Mouse (Mus musculus) erythroblast, embryonic 14.5 days (primary cell): Measurements from ENCODE around the gene Slc25a21. TPM values are rescaled to one million over a fixed set of nuclear protein-coding genes. Genes with fewer than 3 reads are reported as not detected.

Experiments used
- H3K27me3 ChIP-seq: 2 replicates; pipeline ENCODE4 v1.6.1; 2012; ENCODE audit warnings: inconsistent platforms; ENCODE audit not compliant: control insufficient read depth
- H3K36me3 ChIP-seq: 2 replicates; pipeline ENCODE4 v1.6.1; 2012; ENCODE audit warnings: mild to moderate bottlenecking, inconsistent platforms; ENCODE audit not compliant: control insufficient read depth
- H3K4me1 ChIP-seq: 2 replicates; pipeline ENCODE4 v1.6.1; 2012; ENCODE audit warnings: inconsistent platforms; ENCODE audit not compliant: control insufficient read depth
- H3K4me3 ChIP-seq: replicated peaks from 2 replicates; pipeline ENCODE3; 2012; ENCODE audit warnings: moderate library complexity, mild to moderate bottlenecking, inconsistent platforms
- H3K9me3 ChIP-seq: 2 replicates; pipeline ENCODE4 v1.6.1; 2012; ENCODE audit warnings: low read length, inconsistent platforms, mixed read lengths; ENCODE audit not compliant: control insufficient read depth
- GATA1 ChIP-seq: IDR thresholded peaks from 2 replicates; pipeline ENCODE4 v1.6.1; 2012; ENCODE audit warnings: low read length, inconsistent platforms, mixed read lengths
- TAL1 ChIP-seq: IDR thresholded peaks from 3 replicates; pipeline ENCODE4 v1.6.1; 2012; ENCODE audit warnings: low read length, inconsistent platforms, mixed read lengths
- polyA plus RNA-seq: library from polyadenylated mRNA; stranded (reverse); fragments of >175 nt; gene quantifications from 2 replicates; pipeline ENCODE4 v1.2.3, GENCODE M21; 2012

Slc25a21 gene
- polyA plus RNA-seq, 1 experiment, result 5.0 TPM

DNA sequence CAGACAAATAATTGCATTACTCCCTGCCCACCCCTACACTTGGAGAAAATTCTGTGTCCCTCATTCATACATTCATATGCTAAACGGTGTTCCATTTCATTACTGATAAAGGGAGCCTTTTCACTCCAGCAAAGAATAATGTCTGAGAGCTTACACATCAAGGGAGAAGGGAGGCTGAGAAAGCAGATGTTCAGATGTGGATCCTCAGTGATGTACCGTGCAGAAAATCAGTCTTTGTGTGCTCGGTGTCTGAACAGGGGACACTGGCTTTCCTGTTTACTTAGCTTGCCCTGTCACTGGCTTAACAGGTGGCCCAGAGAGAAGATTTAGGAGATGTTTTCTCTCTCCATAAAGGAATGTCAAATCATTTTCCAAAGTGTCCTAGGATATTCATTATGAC lies 112.8 kb downstream of the Slc25a21 start:
- TF ChIP-seq TAL1 (no peak), GATA1 (no peak)

DNA sequence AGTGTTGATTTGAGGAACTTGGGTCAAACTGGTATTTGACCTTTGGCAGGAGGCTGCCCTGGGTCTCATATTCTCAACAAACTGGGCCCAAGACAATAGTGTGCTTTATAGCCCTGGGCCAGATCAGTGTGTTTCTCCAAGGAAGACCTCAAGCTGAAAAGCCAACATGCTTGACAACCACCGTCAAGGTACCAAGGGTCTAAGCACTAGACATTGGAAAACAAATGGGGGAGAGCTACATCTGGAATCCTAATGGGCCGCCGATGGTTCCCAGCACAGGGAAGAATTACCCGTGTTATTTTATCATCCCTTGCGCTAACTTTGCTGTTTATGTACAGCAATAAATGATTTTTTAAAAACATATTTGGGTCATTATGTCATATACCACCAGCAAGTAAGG lies 113.7 kb downstream of the Slc25a21 start:
- H3K27me3 ChIP-seq, result no peaks in the 10 kb centered on the region
- no peak overlapping the region for H3K4me3 ChIP-seq
- no peaks in the 10 kb centered on the region for H3K9me3 ChIP-seq
- H3K4me1 ChIP-seq, result no peaks in the 10 kb centered on the region
- TF ChIP-seq GATA1, result no peak
- no peak for TF ChIP-seq TAL1
- H3K36me3 ChIP-seq, result no peaks in the 10 kb centered on the region; the same call in 1 of the 2 replicates

More for the DNA sequence above, 112.8 kb downstream of the Slc25a21 start:
- H3K36me3 ChIP-seq, result no peaks in the 10 kb centered on the region
- H3K9me3 ChIP-seq, result no peaks in the 10 kb centered on the region
- H3K27me3 ChIP-seq, result no peaks in the 10 kb centered on the region
- no peaks in the 10 kb centered on the region for H3K4me1 ChIP-seq
- no peak overlapping the region for H3K4me3 ChIP-seq

GRCm38 (mm10) chr12:57076606-57077005 lies 120.7 kb downstream of the Slc25a21 start:
- Histone ChIP-seq H3K4me1 (no peaks in the 10 kb centered on the region), H3K4me3 (no peak overlapping the region), H3K36me3 (peaks cover 2% of the 10 kb centered on the region), H3K9me3 (no peaks in the 10 kb centered on the region), H3K27me3 (no peaks in the 10 kb centered on the region)
- TF ChIP-seq TAL1 (no peak), GATA1 (no peak)

DNA sequence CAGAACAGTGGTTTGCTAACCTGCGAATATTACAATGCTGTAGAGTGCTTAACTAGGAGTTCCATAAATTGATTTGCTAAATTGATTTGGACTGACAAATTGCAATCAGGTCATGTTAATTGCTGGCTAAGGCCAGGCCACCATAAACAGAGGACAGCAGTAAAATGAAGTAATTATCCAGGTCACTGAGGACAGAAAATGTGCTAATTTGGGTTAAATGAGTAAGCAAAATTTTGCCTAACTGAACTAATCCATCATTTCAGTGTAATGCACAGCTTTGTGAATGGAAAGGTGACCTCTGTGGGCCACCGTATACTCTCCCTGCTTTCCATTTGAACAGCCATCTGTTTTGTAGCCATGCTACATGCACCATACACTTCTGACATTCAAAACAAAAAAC lies 124.7 kb downstream of the Slc25a21 start:
- no peaks in the 10 kb centered on the region for H3K9me3 ChIP-seq
- H3K4me1 ChIP-seq, result peaks cover 3% of the 10 kb centered on the region
- no peaks in the 10 kb centered on the region for H3K27me3 ChIP-seq
- no peak for TF ChIP-seq GATA1
- TF ChIP-seq TAL1, result no peak
- H3K36me3 ChIP-seq, result peaks cover 1% of the 10 kb centered on the region; the same call in 1 of the 2 replicates
- no peak overlapping the region for H3K4me3 ChIP-seq

- Histone ChIP-seq H3K9me3 (no peaks in the 10 kb centered on the region), H3K27me3 (no peaks in the 10 kb centered on the region)
- TF ChIP-seq GATA1 (no peak), TAL1 (no peak)
Measured at GRCm38 (mm10) chr12:57068607-57069006, 128.7 kb downstream of the Slc25a21 start.

DNA sequence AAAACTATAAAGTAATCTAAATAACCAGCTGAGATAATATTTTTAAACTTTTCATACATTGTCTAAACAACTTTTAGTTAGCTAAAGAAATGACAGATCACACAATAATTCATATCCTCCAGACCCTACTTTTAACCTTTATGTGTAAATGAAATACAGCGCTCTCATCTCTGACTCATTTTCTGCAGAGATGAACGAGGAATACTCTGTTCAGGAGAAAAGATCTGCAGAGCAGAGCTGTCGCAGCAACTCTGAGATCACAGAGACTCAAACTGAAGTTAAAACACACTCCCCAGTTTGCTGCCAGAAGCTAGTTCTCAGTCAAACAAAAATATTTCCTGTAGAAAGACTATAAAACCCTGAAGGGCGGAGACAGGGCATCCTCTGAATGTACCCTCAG lies 177.5 kb downstream of the Slc25a21 start:
- peaks cover 4% of the 10 kb centered on the region for H3K4me1 ChIP-seq

More at GRCm38 (mm10) chr12:57068607-57069006, 128.7 kb downstream of the Slc25a21 start:
- H3K4me3 ChIP-seq, result no peak overlapping the region
- peaks cover 3% of the 10 kb centered on the region for H3K4me1 ChIP-seq
- no peaks in the 10 kb centered on the region for H3K36me3 ChIP-seq

GRCm38 (mm10) chr12:57016845-57017244 lies 180.4 kb downstream of the Slc25a21 start:
- TF ChIP-seq TAL1 (no peak), GATA1 (no peak)
- H3K27me3 ChIP-seq, result no peaks in the 10 kb centered on the region
- H3K4me3 ChIP-seq, result no peak overlapping the region
- H3K9me3 ChIP-seq, result no peaks in the 10 kb centered on the region
- peaks cover 4% of the 10 kb centered on the region for H3K4me1 ChIP-seq
- peaks cover 8% of the 10 kb centered on the region for H3K36me3 ChIP-seq

More for the DNA sequence above, 177.5 kb downstream of the Slc25a21 start:
- peaks cover 6% of the 10 kb centered on the region for H3K36me3 ChIP-seq
- TF ChIP-seq TAL1, result no peak
- TF ChIP-seq GATA1, result no peak
- no peaks in the 10 kb centered on the region for H3K27me3 ChIP-seq
- no peaks in the 10 kb centered on the region for H3K9me3 ChIP-seq
- no peak overlapping the region for H3K4me3 ChIP-seq

- peaks cover 4% of the 10 kb centered on the region for H3K36me3 ChIP-seq
- H3K27me3 ChIP-seq, result no peaks in the 10 kb centered on the region
- H3K4me3 ChIP-seq, result no peak overlapping the region
- peaks cover 4% of the 10 kb centered on the region for H3K4me1 ChIP-seq
- no peaks in the 10 kb centered on the region for H3K9me3 ChIP-seq
- TF ChIP-seq GATA1 (no peak), TAL1 (no peak)
Measured at GRCm38 (mm10) chr12:57016324-57016723, 180.9 kb downstream of the Slc25a21 start.

DNA sequence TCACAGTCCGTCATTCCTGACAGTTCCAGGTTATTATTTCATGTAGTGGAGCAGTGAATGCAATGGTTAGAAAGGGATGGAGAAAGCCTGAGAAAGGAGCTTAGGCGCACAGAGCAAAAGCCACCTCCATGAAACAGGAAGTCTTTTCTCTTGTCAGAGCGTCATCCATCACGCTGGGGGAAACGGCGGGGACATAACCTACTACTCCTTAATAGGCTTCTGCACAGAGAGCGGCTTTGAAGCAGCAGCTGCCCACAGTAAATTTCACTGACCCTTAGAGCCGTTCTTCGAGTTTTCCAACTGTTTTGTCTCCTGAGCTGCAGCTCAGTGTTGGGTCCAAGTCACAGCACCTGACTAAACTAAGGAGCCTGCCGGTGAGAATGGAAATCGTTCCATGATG lies 188.3 kb downstream of the Slc25a21 start:
- H3K36me3 ChIP-seq, result peaks cover 4% of the 10 kb centered on the region
- TF ChIP-seq GATA1 (no peak), TAL1 (no peak)
- no peaks in the 10 kb centered on the region for H3K27me3 ChIP-seq
- no peak overlapping the region for H3K4me3 ChIP-seq
- H3K4me1 ChIP-seq, result no peaks in the 10 kb centered on the region; the same call in 1 of the 2 replicates
- no peaks in the 10 kb centered on the region for H3K9me3 ChIP-seq

DNA sequence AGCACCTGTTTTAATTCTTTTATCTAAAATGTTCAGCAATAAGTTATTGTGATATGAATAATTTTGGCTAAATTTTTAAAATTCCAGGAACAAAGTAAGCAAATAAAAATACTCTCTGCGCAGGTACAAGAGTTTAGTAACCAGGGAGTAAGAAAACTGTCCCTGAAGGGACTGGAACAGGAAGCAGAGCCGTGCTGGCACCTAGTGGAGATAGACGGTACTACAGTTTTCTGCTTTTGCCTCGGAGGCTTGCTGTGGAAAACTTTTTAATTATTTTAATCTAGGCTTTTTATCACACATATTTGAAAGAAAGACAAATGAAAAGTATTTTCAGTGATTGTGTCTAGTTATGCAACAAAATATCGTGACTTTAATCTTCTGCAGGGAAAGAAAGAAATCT lies 211.2 kb downstream of the Slc25a21 start:
- no peak for TF ChIP-seq TAL1
- TF ChIP-seq GATA1, result no peak
- no peaks in the 10 kb centered on the region for H3K9me3 ChIP-seq
- H3K4me3 ChIP-seq, result no peak overlapping the region
- H3K4me1 ChIP-seq, result no peaks in the 10 kb centered on the region
- no peaks in the 10 kb centered on the region; the same call in 1 of the 2 replicates for H3K36me3 ChIP-seq
- H3K27me3 ChIP-seq, result no peaks in the 10 kb centered on the region
